Mouse (Mus musculus) T-cell, adult 2 months (primary cell): ENCODE results near the gene Olfr1105.

ENCODE experiments used
- DNase-seq: peaks from one replicate; pipeline ENCODE4 v3.0.0; 2022; ENCODE audit warnings: low spot score

Gene Olfr1105

GRCm38 (mm10) chr2:87036431-87036830 is at the start of gene Olfr1105:
Gene Olfr1105 (minus strand): TSS chr2:87036531.
- no peak for DNase-seq

- DNase-seq = no peak
These were observed 39.4 kb upstream of the Olfr1105 start, which contains the start of gene Olfr1107 for GRCm38 (mm10) chr2:87075717-87076116. Gene Olfr1107 (minus strand): TSS chr2:87075817.

GRCm38 (mm10) chr2:87052173-87052572 is 15.8 kb upstream of the Olfr1105 start, which contains the start of gene Olfr1106:
Gene Olfr1106 (minus strand): TSS chr2:87052273.
- no peak for DNase-seq

GRCm38 (mm10) chr2:87026980-87027379 is 9.4 kb downstream of the Olfr1105 start, which contains the start of gene Olfr1104:
Gene Olfr1104 (minus strand): TSS chr2:87027080.
- no peak for DNase-seq

GRCm38 (mm10) chr2:86998098-86998497 is 38.2 kb downstream of the Olfr1105 start, which contains the start of gene Olfr1102:
Gene Olfr1102 (plus strand): TSS chr2:86998398.
- DNase-seq = no peak

- DNase-seq = no peak
These were observed 45.2 kb downstream of the Olfr1105 start, which contains the start of gene Olfr1101 for GRCm38 (mm10) chr2:86991121-86991520. Gene Olfr1101 (minus strand): TSS chr2:86991221.
